Comparison of ENCODE assay signal across 16 mouse cellular contexts in the genomic region with DNA sequence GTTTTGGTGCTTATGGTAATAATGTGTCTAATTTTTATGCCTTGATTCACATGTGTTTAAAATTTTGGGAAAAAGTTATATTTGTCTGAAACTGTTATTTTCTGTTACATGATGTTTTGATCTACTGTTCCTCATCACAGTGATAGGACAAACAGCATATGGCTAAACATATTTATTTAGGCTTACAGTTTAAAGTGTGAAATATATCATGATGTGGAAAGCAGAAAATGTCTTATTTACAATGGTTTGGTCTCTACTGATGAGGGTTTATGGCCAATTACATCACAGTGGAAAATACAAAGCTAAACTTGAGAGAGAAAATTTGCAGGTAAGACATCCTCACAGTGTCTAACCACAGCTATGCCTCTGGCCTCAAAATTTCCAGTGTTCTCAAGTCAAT.
A peak's percentile ranks its signal among the peaks of the same experiment; 100 is the strongest.
DNase-seq lines count a peak whose midpoint lies in the region; ATAC-seq and TF ChIP-seq lines count a peak whose summit lies in the region.
"Had no signal": no experiment of that assay in that cellular context is flagged by ENCODE, and none has a peak within 500 bp of the region (broad histone marks: within the 10 kb centered on the region; RNA-seq: fewer than 3 reads in every experiment).

No protein-coding gene starts in this region.

- no peak overlapping the region for H3K4me3 ChIP-seq in forebrain, embryonic 14.5 days (ENCODE audit: low read depth, low read length)
- H3K4me3 ChIP-seq in forebrain, embryonic 10.5 days, result no peak overlapping the region
- H3K4me3 ChIP-seq in forebrain, embryonic 16.5 days (replicated peaks; ENCODE audit: low read length), result no peak overlapping the region
- no peak overlapping the region for H3K4me3 ChIP-seq in forebrain, embryonic 12.5 days (replicated peaks)
- H3K4me3 ChIP-seq: embryonic facial prominence, embryonic 10.5 days; embryonic facial prominence, embryonic 12.5 days had no signal

- H3K27me3 ChIP-seq in forebrain, embryonic 14.5 days (replicated peaks; ENCODE audit: control insufficient read depth, insufficient read depth, low read length), result no peaks in the 10 kb centered on the region
- H3K27me3 ChIP-seq in forebrain, embryonic 10.5 days (ENCODE audit: poor library complexity, severe bottlenecking), result no peaks in the 10 kb centered on the region
- H3K27me3 ChIP-seq in forebrain, embryonic 16.5 days (replicated peaks; ENCODE audit: control insufficient read depth, insufficient read depth, low read length), result no peaks in the 10 kb centered on the region
- H3K27me3 ChIP-seq in forebrain, embryonic 12.5 days, result no peaks in the 10 kb centered on the region
- H3K27me3 ChIP-seq: embryonic facial prominence, embryonic 12.5 days had no signal

- no peak overlapping the region for H3K4me2 ChIP-seq in forebrain, embryonic 14.5 days (ENCODE audit: low read length)
- no peak overlapping the region for H3K4me2 ChIP-seq in forebrain, embryonic 16.5 days (ENCODE audit: low read length)
- no peak overlapping the region for H3K4me2 ChIP-seq in forebrain, embryonic 12.5 days
- H3K4me2 ChIP-seq: embryonic facial prominence, embryonic 12.5 days had no signal

- H3K9ac ChIP-seq in forebrain, embryonic 14.5 days (ENCODE audit: low read length), result no peak overlapping the region
- H3K9ac ChIP-seq in forebrain, embryonic 16.5 days (replicated peaks; ENCODE audit: low read depth, low read length), result no peak overlapping the region
- H3K9ac ChIP-seq in forebrain, embryonic 12.5 days, result no peak overlapping the region
- H3K9ac ChIP-seq: embryonic facial prominence, embryonic 12.5 days had no signal

- no peak for TF ChIP-seq CTCF in brain, embryonic 14.5 days (IDR thresholded peaks at IDR 0.05; ENCODE audit: borderline replicate concordance, extremely low read depth, insufficient read depth, insufficient read length)

- TF ChIP-seq POLR2A in brain, embryonic 14.5 days (IDR thresholded peaks at IDR 0.05; ENCODE audit: borderline replicate concordance, extremely low read depth, insufficient read depth, insufficient read length, poor library complexity, severe bottlenecking), result no peak

- no peaks in the 10 kb centered on the region for H3K9me3 ChIP-seq in forebrain, embryonic 14.5 days (replicated peaks; ENCODE audit: control insufficient read depth, low read length)
- no peaks in the 10 kb centered on the region for H3K9me3 ChIP-seq in forebrain, embryonic 10.5 days
- H3K9me3 ChIP-seq in forebrain, embryonic 16.5 days (ENCODE audit: control insufficient read depth, low read length), result no peaks in the 10 kb centered on the region
- H3K9me3 ChIP-seq in forebrain, embryonic 12.5 days, result no peaks in the 10 kb centered on the region
- H3K9me3 ChIP-seq: embryonic facial prominence, embryonic 10.5 days; embryonic facial prominence, embryonic 12.5 days had no signal

- no peak overlapping the region for H3K27ac ChIP-seq in forebrain, embryonic 14.5 days (ENCODE audit: low read depth, low read length)
- no peak overlapping the region for H3K27ac ChIP-seq in forebrain, embryonic 10.5 days
- no peak overlapping the region for H3K27ac ChIP-seq in forebrain, embryonic 16.5 days (ENCODE audit: low read length)
- no peak overlapping the region for H3K27ac ChIP-seq in forebrain, embryonic 12.5 days
- H3K27ac ChIP-seq: embryonic facial prominence, embryonic 10.5 days; embryonic facial prominence, embryonic 12.5 days had no signal

- H3K4me1 ChIP-seq in forebrain, embryonic 14.5 days (ENCODE audit: control insufficient read depth, insufficient read depth, low read length), result no peaks in the 10 kb centered on the region
- H3K4me1 ChIP-seq in forebrain, embryonic 10.5 days, result no peaks in the 10 kb centered on the region
- no peaks in the 10 kb centered on the region for H3K4me1 ChIP-seq in forebrain, embryonic 16.5 days (replicated peaks; ENCODE audit: control insufficient read depth, insufficient read depth, low read length)
- no peaks in the 10 kb centered on the region for H3K4me1 ChIP-seq in forebrain, embryonic 12.5 days
- H3K4me1 ChIP-seq: embryonic facial prominence, embryonic 10.5 days; embryonic facial prominence, embryonic 12.5 days had no signal

- peak; percentile 72 for ATAC-seq in forebrain, embryonic 14.5 days
- peak; percentile 55; the same call in 1 of the 2 replicates for ATAC-seq in forebrain, embryonic 16.5 days
- no peak for ATAC-seq in forebrain, embryonic 12.5 days (ENCODE audit: low FRiP score)

- no peaks in the 10 kb centered on the region for H3K36me3 ChIP-seq in forebrain, embryonic 14.5 days (ENCODE audit: control insufficient read depth, insufficient read depth, low read length)
- H3K36me3 ChIP-seq in forebrain, embryonic 10.5 days (replicated peaks), result no peaks in the 10 kb centered on the region
- no peaks in the 10 kb centered on the region for H3K36me3 ChIP-seq in forebrain, embryonic 16.5 days (ENCODE audit: control insufficient read depth, insufficient read depth)
- H3K36me3 ChIP-seq in forebrain, embryonic 12.5 days (replicated peaks), result no peaks in the 10 kb centered on the region
- H3K36me3 ChIP-seq: embryonic facial prominence, embryonic 10.5 days; embryonic facial prominence, embryonic 12.5 days had no signal

- DNase-seq in forebrain, embryonic 14.5 days (ENCODE audit: low spot score), result peak; percentile 68
- no peak for DNase-seq in forebrain, embryonic 10.5 days (ENCODE audit: extremely low spot score, low spot score)
- DNase-seq in brain, embryonic 14.5 days (ENCODE audit: low read depth), result peak; percentile 63
- DNase-seq in urinary bladder, postnatal 10 days (ENCODE audit: low spot score), result no peak
- DNase-seq: adrenal gland, adult 2 months; adrenal gland, postnatal 10 days; adrenal gland, postnatal 25 days; cerebellum, adult 11-12 months; cerebellum, adult 2 months; cerebellum, adult 9-10 months; cerebellum, postnatal 10 days; cerebellum, postnatal 25 days had no signal

Comparison
In these comparisons a context has a peak if more than half of its experiments do, and no peak if none do; other contexts are left out.
1. DNase-seq: peak in forebrain, embryonic 14.5 days (single experiment) and brain, embryonic 14.5 days (single experiment); none in forebrain, embryonic 10.5 days (single experiment) and urinary bladder, postnatal 10 days (single experiment).